Mouse (Mus musculus) lung, embryonic 15.5 days (tissue): ENCODE data around the gene Erc2. TPM values are rescaled to one million over a fixed set of nuclear protein-coding genes. Genes with fewer than 3 reads are reported as not detected.

ENCODE experiments used
- polyA plus RNA-seq: library from polyadenylated mRNA; unstranded; fragments of >200 nt; fragmentation: Nextera tagmentation; extraction: Ambion mirVana; gene quantifications from 2 replicates; pipeline ENCODE4 v1.2.1, GENCODE M21; 2015

Gene Erc2
- polyA plus RNA-seq, 1 experiment from 2014 or later: 2.3 TPM

Other genes with a start within 250 kb of the Erc2 start
- gene Fam208a, start 193.6 kb upstream of the Erc2 start, polyA plus RNA-seq: 11.2 and 13.4 TPM in 2 replicates
- gene Ccdc66, start 114.0 kb upstream of the Erc2 start, polyA plus RNA-seq: 12.8 and 13.7 TPM in 2 replicates